Mouse (Mus musculus) gastrocnemius, adult 8-10 months (tissue): ENCODE data around the gene Tarbp2. TPM values are rescaled to one million over a fixed set of nuclear protein-coding genes. Genes with fewer than 3 reads are reported as not detected.

Experiments used
- DNase-seq, 2 experiments: peaks; one replicate each; pipeline ENCODE4 v3.0.0; 2022; ENCODE audit warnings: low spot score in 2 of 2
- total RNA-seq, 4 experiments: library from RNA; stranded (reverse); gene quantifications; 2 replicates each; pipeline ENCODE4 v1.2.4; 2022

The Tarbp2 gene
- total RNA-seq: 10 to 100 TPM; 29.0 to 40.3 (median 35.2) TPM

DNA sequence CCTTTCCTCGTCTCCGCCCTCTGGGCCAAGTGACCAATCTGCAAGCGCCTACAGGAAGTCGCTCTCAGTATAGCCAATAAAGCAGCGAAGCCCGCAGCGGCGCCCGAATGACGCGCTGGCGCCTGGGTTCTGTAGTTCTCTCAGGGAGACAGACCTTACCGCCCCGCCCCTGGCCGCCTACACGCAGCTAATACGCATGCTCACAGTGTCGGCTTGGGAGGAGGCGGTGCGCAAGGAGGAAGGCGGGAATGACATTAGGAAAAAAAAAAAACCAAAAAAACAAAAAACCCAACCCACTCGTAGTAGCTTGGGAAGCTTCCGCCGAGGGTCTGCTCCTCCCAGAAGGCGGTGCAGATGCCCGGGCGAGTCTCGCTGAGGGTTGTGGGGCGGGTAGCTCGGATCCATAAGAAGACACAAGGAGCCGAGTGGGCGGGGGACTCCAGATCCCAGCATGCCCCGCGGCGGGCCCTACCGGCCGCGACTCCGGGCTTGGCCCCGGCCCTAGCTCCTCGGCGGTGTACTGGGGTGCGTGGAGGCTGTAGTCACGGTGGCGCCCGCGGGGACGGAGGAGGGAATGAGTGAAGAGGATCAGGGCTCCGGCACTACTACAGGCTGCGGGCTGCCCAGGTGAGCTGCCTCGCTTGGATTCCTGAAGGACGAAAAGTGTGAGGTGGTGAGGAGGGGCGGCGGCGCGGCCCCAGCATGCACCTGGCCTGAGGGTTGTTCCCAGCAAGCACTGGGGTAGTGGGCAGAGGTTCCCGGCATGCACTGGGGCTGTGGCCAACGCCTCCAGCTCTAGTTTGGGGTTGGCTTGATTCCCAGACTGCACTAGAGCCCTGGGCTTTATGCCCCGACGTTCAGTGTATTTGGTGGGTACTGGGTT lies at the start of gene Tarbp2:
Gene Tarbp2, plus strand, starts transcription at position 217 of the 883 bp plus-strand sequence.
- peak; percentile 100 for DNase-seq

DNA sequence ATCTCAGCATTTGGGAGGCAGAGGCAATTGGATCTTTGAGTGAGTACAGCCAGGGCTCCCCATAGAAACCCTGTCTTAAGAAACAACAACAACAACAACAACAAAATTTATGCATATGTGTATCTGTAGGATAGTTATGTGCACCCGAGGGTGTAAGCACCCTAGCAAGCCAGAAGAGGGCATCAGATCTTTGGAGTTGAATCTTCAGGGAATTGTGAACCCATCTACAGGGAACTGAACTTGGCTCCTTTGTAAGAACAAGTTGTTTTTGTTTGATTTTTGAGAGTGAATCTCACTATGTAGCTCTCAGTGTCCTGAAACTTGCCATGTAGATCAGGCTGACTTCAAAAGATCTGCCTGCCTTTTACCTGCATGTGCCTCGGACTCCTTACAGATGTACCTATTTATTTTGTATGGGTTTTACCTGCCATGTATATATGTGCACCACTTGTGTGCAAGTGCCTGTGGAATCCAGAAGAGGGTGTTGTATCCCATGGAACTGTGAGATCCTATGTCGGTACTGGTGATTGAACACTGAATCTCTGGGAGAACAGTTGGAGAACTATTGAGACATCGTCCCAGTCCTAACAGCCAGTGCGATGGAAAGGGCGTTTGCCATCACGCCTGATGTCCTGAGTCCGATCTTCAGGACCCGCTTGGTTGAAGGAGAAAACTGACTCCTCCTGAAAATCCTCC lies 49.2 kb upstream of the Tarbp2 start:
- DNase-seq: no peak

DNA sequence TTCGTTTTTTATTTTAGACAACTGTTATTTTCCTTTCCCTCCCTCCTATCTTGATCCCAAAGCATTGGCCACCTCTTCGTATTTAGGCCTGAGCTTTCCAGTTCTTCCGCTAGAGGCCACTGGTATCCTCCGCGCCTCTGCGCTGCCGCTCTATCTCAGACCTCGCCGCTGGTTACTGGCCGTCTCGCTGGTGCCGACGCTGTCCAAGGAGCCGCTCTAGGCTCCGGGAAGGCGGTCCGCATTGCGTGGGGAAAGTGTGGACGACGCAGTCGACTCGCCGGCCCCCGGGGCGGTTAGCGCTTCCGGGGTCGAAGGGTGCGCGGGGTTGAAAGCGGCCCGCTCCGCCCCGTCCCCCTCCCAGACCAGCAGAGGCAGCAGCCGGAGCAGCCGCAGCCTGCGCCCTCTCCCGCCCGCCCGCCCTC lies 47.8 kb upstream of the Tarbp2 start, which contains the start of gene Pcbp2:
Gene Pcbp2, plus strand, starts transcription at position 357 of the 422 bp plus-strand sequence.
- DNase-seq: peak; percentile 91 to 94

DNA sequence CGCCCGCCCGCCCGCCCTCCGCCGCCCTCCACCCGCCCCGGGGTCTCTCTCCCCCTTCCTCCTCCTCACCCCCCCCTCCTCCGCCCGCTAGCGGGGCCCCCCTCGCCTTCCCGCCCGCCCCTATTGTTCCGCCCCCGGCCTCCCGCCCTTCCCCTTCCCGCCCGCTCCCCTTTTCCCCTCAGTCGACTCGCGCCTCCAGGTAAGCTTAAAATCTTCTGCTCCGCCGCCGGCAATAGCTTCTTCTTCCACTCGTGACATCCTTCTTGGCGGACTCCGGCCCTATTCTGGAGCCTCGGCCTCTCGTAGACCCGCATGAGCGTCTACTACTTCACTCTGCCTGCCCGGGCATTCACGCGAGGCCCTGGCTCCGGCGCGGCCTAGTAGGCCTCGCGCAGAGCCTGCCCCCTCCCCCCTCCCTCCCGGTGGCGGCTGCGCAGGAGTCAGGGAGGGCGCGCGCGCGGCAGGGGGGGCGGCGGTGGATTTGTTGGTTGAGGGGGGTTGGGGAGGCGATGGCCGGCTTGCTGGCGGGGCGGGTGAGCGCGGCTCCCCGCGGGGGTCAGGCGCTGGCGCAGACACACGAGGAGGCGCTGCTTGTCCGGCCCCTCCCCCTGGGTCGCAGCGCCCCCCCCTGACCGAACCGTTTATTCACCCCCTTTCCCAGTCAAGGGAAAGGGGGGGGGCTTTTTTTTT lies 47.2 kb upstream of the Tarbp2 start:
- peak; percentile 70 to 80 for DNase-seq

DNA sequence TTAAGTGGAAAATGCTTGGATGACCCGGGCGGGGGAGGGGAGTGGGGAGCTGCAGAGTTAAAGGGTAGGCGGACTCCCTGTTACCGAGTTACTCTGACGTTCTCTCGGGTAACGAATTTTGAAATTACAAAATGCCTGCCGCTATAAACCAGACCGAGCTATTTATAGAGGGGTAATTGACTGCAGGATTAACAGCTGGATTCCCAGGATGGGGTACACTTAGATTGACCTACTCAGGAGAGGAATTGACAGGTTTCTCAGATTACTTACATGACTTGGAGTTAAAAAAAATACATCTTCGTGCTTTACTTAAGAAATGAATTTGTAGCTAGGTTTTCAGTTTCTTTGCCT lies 46.7 kb upstream of the Tarbp2 start:
- no peak for DNase-seq

DNA sequence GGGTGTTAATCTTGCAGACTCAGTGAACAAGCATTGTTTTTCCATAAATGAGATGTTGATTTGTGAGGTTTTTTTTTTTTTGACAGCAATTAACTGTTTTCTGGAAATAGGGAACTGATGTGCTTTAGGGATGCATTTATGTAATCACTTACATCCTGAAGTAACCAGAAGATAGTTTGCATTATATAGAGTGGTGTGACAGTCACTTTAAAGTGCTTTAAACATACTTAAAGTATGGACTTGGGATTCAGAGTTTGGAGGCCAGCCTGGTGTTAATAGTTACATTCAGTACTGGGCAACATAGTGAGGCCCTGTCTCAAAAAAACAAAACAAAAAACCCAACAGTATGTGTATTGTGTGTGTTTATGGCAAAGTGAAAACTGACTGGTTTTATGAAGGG lies 46.3 kb upstream of the Tarbp2 start:
- no peak for DNase-seq

DNA sequence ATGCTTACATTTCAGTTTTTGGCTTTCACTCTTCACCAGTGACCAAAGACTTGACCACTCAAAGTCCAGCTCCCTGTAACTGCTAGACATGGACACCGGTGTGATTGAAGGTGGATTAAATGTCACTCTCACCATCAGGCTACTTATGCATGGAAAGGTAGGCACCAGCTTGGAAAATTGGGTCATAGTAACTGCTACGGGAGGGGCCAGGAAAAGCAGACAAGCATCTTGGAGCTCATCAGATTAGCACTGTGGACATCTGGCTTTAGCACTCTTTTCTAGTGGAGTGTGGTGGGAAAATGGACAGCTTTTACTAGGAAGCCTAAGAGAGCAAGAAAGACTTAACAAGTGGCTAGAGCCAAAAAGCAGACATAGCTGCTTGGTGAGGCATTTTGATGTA lies 44.7 kb upstream of the Tarbp2 start:
- no peak for DNase-seq

DNA sequence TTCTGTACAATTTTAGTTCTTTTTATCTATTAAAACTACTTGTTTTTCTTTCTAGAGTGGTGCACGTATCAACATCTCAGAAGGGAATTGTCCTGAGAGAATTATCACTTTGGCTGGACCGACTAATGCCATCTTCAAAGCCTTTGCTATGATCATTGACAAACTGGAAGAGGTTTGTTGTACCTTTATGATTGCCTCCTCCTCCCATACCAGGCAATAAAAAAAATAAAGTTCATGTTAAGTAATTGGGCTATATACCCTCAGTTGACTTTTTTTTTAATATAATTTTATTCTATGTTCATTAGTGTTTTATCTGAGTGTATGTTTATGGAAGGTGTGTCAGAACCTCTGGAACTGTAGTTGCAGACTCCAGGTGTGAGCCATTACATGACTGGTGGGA lies 43.5 kb upstream of the Tarbp2 start:
- no peak for DNase-seq

DNA sequence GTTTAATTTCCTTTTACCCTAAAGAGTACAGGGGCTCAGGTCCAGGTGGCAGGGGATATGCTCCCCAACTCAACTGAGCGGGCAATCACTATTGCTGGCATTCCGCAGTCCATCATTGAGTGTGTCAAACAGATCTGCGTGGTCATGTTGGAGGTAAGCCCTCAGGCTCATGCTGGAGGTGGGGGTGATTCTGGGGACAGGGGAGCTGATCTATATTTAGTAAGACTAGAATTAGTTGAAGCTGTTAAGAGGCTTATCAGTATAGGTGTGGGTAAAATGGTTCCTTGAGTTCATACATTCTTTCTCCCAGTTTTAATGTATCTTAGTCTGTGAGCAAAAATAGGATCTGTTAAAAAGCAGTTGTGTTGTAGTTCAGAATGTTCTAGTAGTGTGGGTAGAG lies 34.9 kb upstream of the Tarbp2 start:
- DNase-seq: no peak

DNA sequence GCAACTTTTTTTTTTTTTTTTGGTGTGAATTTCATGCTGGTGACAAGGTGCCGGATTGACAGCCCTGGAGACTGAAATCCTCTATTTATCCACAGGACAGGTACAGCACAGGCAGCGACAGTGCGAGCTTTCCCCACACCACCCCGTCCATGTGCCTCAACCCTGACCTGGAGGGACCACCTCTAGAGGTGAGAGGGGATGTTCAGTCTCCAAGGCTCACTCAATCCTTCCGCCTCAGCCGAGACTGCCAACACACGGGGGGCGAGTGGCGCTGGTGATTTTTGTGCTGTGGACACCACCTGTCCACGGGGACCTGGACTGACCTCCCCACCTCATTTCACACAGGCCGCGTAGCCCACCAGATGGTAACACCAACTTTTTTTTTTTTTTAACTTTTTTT lies 32.1 kb upstream of the Tarbp2 start:
- DNase-seq: no peak

DNA sequence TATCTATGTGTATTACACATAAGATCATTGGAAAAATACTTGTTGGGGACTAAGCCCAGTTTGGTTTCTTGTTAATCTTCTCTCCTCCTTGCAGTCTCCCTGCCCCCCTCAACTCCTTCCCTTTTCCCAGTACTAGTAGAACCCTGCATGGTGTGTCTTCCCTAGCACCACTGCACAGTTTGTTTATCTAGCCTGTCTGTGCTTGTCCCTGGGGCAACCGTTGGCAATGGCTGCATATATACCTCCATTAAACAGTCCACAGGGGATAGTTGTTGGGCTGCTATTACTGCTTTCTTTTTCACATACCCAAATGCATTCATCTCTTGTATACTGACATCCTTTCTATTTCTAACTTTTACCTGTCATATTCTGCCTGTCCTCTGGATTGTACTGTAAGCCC lies 30.3 kb upstream of the Tarbp2 start:
- no peak for DNase-seq

DNA sequence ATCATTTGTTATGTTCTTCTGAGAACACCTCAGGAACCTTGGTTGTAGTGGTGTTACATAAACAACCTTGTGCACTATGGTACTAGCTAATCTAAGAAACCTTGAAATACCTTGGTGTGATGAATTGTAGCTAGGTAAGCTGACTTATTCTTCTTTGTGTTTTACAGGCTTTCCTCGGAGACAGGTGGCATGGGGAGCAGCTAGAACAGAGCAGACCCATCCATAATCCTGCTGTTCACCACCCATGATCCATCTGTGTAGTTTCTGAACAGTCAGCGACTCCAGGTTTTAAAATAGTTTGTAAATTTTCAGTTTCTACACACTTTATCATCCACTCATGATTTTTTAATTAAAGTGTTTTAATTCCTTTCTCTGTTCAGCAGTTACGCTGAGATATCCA lies 19.7 kb upstream of the Tarbp2 start:
- DNase-seq: no peak

DNA sequence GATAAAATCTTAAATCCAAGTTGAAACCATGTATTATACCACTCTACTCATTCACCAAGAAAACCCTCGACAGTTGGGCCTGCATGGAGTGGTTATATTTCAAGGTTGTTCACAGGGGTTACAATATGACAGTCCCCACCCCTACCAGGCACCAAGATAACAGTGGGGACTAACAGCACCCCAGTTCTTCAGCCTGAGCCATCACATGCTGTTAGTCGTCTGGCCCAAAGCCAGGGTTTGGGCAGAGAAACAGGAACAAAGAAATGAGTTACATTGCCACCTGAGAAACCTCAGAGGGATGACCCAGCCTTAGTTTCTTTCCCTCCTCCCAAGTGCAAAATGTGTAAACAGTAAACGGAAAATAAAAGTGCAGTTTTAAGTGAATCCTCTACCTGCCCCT lies 18.6 kb upstream of the Tarbp2 start:
- no peak for DNase-seq

DNA sequence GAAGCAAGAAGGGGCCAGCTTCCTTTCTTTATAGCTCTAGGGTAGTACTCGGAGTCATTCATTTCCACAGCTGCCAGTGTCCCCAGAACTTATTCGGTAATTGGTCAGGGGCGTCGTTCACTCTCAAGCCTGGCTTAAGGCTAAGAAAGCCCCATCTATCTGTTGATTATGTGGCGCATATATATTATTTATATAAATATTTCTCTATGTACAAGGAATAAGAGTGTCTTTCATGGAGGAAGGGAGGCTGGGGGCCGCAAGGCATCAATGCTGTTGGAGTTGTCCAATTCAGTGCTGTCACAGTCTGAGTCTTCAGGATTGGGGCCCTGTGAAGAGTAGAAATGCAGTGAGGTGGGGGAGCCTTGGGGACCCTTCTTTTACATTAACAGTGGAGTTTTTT lies 18.1 kb upstream of the Tarbp2 start:
- DNase-seq: no peak

DNA sequence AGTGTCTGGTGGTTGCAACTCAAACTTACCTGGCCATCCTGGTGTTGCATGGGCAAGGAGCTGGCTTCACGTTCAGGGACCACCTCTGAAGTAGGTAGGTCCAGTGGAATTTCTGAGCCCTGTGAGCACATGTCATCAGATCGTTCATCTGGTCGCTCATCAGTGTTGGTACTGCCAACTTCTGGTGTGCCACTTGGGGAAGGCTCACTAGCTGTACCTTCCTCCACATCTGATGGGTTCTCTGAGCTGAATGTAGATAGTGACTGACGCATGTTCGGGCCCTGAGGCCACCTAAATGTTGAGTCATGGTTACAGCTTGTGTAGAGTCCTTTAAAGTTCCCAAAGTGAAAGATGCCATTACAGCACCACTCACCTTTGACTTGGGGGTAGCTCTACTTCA lies 17.5 kb upstream of the Tarbp2 start:
- no peak for DNase-seq

DNA sequence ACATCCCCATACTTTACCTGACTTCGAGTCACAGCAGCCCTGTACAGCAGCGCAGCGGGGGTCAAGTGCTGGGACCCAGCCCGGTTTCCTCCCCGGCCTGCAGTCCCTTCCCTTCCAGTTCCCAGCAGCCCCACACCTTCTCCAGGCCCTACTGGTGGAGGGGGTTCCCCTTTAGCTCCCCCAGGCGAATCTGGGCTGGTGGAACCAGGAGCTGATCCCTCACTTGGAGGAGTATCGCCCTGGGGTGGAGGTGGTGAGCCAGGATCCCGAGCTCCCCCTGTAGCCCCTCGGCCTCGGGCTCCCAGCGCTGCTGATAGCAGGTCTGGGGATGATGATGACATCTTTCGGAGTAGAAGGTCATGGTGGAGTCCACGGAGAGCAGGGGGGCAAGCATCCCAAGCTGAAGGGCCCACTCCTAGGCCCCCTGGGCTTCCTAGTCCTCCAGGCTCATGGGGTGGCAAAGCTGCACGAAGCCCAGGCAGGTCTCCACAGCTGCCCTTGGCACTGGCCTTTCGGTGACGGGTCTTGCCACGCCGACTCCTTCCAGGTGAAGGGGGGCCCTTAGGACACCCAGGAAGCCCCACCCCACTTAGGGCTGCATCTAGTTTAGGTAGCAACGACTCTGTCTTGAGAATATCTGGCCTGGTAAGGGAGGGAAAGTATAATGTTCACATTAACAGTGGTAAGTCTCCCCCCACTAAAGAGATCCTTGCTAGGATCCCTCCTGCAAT lies 16.7 kb upstream of the Tarbp2 start:
- no peak for DNase-seq

DNA sequence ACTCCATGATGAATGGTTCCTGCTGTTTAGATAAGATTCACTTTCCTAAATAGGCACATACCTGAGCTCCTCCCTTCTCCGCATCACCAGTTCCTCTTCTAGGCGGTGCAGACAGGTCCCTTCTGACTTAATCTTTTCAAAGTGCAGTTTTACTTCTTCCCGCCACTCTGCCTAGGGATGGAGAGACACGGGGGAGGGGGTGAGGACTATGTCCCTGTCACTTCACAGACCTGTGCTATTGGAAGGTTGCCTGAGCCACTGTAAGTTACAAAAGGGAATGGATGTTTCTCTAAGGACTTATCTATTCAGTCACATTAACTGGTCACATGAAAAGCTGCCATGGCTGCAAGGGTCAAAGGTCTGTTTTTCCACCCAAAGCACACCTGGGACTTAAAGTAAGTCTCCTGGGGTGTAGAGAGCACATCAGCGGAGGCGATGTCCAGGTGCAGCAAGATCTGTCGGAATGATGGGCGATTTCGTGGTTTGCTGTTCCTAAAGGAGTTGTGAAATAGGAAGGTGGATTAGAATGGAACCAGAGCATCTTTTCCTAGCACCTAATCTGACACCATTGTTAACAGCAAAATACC lies 15.6 kb upstream of the Tarbp2 start:
- no peak for DNase-seq

DNA sequence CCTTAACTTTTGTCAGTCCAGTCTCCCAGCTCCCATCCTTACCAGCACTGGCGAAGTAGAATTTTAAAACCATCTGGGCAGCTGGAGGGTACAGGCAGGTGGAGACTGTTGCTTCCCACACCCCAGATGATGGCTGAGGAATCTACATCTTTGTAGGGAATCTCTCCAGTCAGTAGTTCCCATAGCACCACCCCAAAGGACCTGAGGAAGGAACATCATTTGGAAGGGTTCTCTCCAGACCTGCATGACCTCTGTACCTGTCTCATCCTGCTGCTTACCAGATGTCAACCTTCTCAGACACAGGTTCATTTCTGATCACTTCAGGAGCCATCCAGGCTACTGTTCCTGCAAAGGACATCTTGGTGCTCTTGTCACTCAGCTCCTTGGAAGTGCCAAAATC lies 14.5 kb upstream of the Tarbp2 start, which contains the start of gene Gm10337:
Gene Gm10337, plus strand, starts transcription at position 276 of the 400 bp plus-strand sequence.
- no peak for DNase-seq

DNA sequence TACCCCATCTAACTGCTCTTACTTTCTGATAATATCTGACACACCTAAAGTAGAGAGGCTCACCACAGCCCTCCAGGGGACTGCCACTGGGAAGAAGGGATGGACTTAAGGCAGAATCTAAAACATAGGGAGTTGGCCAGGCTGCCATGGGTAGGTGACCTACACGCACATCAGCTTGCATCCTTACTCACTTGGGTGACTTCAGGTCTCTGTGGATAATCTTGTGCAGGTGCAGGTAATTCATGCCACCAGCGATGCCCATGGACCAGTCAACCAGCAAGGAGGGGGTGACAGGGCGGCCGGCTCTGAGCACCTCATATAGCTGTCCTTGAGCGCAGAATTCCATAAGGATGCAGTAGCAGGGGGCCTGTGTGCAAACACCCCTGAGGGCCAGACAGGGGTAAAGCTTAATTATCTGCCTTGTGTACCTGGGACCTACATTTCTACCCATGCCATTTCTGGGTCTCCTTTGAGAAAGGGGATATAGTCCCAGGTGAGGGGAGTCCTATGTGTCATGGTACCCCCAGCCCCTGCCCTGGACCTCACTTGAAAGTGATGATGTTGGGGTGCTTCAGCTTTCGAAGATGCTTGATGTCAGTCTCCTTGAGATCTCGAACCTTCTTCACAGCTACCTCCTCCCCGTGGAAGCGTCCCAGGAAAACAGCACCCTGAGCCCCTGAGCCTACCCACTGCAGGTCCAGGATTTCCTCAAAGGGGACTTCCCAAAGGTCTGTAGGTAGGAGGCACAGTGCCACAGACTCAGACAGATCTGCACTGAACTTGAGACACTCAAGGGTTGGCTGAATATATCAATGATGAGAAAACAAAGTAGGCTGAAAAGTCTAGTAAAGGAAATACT lies 13.8 kb upstream of the Tarbp2 start:
- no peak for DNase-seq
